Mouse (Mus musculus): ENCODE data around the gene Zfp385c. TPM values are rescaled to one million over a fixed set of nuclear protein-coding genes. Genes with fewer than 3 reads are reported as not detected.

Zfp385c gene
- total RNA-seq, 1 experiment from 2014 or later, result 0.43 TPM

- DNase-seq, result no peak
Measured at GRCm38 (mm10) chr11:100716649-100717048, 24.4 kb upstream of the Zfp385c start.

- no peak for DNase-seq
Measured at GRCm38 (mm10) chr11:100714948-100715347, 22.7 kb upstream of the Zfp385c start.

GRCm38 (mm10) chr11:100714534-100714915, 22.3 kb upstream of the Zfp385c start:
- peak; percentile 83 for DNase-seq

GRCm38 (mm10) chr11:100713735-100714533, 21.7 kb upstream of the Zfp385c start, which contains the start of gene Hspb9:
Hspb9 (plus strand) TSS chr11:100713850.
- peak; percentile 76 for DNase-seq

- DNase-seq, result no peak
Measured at GRCm38 (mm10) chr11:100713174-100713573, 20.9 kb upstream of the Zfp385c start.

- peak; percentile 90 for DNase-seq
Measured at GRCm38 (mm10) chr11:100711783-100712615, 19.7 kb upstream of the Zfp385c start, which contains the start of gene Kat2a. Kat2a (minus strand) TSS chr11:100712465.

GRCm38 (mm10) chr11:100710977-100711376, 18.7 kb upstream of the Zfp385c start:
- DNase-seq, result no peak

- no peak for DNase-seq
Measured at GRCm38 (mm10) chr11:100710528-100710927, 18.3 kb upstream of the Zfp385c start.

GRCm38 (mm10) chr11:100709201-100709810, 17.1 kb upstream of the Zfp385c start:
- no peak for DNase-seq

GRCm38 (mm10) chr11:100705095-100705747, 13.0 kb upstream of the Zfp385c start:
- no peak for DNase-seq

- DNase-seq, result no peak
Measured at GRCm38 (mm10) chr11:100703851-100704531, 11.7 kb upstream of the Zfp385c start, which contains the start of gene Dhx58. Dhx58 (minus strand) TSS chr11:100704271.

GRCm38 (mm10) chr11:100703366-100703765, 11.1 kb upstream of the Zfp385c start:
- DNase-seq, result no peak

- no peak for DNase-seq
Measured at GRCm38 (mm10) chr11:100702906-100703305, 10.7 kb upstream of the Zfp385c start.

GRCm38 (mm10) chr11:100702081-100702851, 10.0 kb upstream of the Zfp385c start:
- no peak for DNase-seq

- peak; percentile 83 for DNase-seq
Measured at GRCm38 (mm10) chr11:100701301-100701700, 9.0 kb upstream of the Zfp385c start.

- no peak for DNase-seq
Measured at GRCm38 (mm10) chr11:100700710-100701109, 8.5 kb upstream of the Zfp385c start.

GRCm38 (mm10) chr11:100697921-100698320, 5.7 kb upstream of the Zfp385c start:
- no peak for DNase-seq

- peak; percentile 82 for DNase-seq
Measured at GRCm38 (mm10) chr11:100694926-100695325, 2.7 kb upstream of the Zfp385c start.

- DNase-seq, result no peak
Measured at GRCm38 (mm10) chr11:100693154-100693553, 899 bp upstream of the Zfp385c start.

- no peak for DNase-seq
Measured at GRCm38 (mm10) chr11:100690389-100690788, 1.9 kb downstream of the Zfp385c start.

- no peak for DNase-seq
Measured at GRCm38 (mm10) chr11:100688443-100688842, 3.8 kb downstream of the Zfp385c start.

Data from adrenal gland, postnatal 25 days (tissue).